Mouse (Mus musculus) midbrain, postnatal 0 days (tissue): ENCODE results near the gene Cd96. TPM values are rescaled to one million over a fixed set of nuclear protein-coding genes. Genes with fewer than 3 reads are reported as not detected.
A peak's percentile ranks its signal among the peaks of the same experiment; 100 is the strongest.

Experiments used
- ATAC-seq: fragments of 200-750 bp; cut with Nextera tagmentation; 2 replicates; pipeline ENCODE4 v1.8.0; 2017; ENCODE audit warnings: moderate number of reproducible peaks, mild to moderate bottlenecking, moderate TSS enrichment, moderate library complexity; ENCODE audit not compliant: low FRiP score
- DNase-seq: peaks from one replicate; pipeline ENCODE4 v3.0.0-alpha.2; 2015; ENCODE audit warnings: low spot score
- H3K27ac ChIP-seq: fragments of 300-500 bp; sonication (generic); 2 replicates; pipeline ENCODE4 v1.5.1; 2014; ENCODE audit warnings: low read depth, mild to moderate bottlenecking, low read length, mixed read lengths
- H3K27me3 ChIP-seq: fragments of 300-500 bp; sonication (generic); 2 replicates; pipeline ENCODE4 v1.6.1; 2014; ENCODE audit warnings: low read length, control low read depth, mixed read lengths; ENCODE audit not compliant: insufficient read depth
- H3K36me3 ChIP-seq: fragments of 300-500 bp; sonication (generic); 2 replicates; pipeline ENCODE4 v1.6.1; 2014; ENCODE audit warnings: low read length, control low read depth, mixed read lengths; ENCODE audit not compliant: insufficient read depth
- H3K4me1 ChIP-seq: fragments of 300-500 bp; sonication (generic); 2 replicates; pipeline ENCODE4 v1.6.1; 2014; ENCODE audit warnings: mild to moderate bottlenecking, control low read depth, antibody characterized with exemption, low read length, mixed read lengths; ENCODE audit not compliant: insufficient read depth
- H3K4me2 ChIP-seq: fragments of 300-500 bp; sonication (generic); 2 replicates; pipeline ENCODE4 v1.6.1; 2014; ENCODE audit warnings: low read depth, mild to moderate bottlenecking, low read length, mixed read lengths; ENCODE audit not compliant: poor library complexity, severe bottlenecking
- H3K4me3 ChIP-seq: fragments of 300-500 bp; sonication (generic); 2 replicates; pipeline ENCODE4 v1.5.1; 2014; ENCODE audit warnings: low read depth, mild to moderate bottlenecking, low read length, moderate library complexity
- H3K9ac ChIP-seq: fragments of 300-500 bp; sonication (generic); replicated peaks from 2 replicates; pipeline ENCODE4 v1.6.1; 2014; ENCODE audit warnings: mild to moderate bottlenecking, low read length, moderate library complexity, mixed read lengths; ENCODE audit not compliant: poor library complexity, severe bottlenecking
- H3K9me3 ChIP-seq: fragments of 300-500 bp; sonication (generic); 2 replicates; pipeline ENCODE4 v1.6.1; 2016; ENCODE audit warnings: low read length, control low read depth
- CTCF ChIP-seq: IDR thresholded peaks from 2 replicates; pipeline ENCODE4 v1.5.1; 2016; ENCODE audit warnings: antibody characterized with exemption, mild to moderate bottlenecking
- WGBS: fragments of 180-500 bp; shearing (Covaris S2); extraction: QIAGEN DNeasy Blood & Tissue Kit; methylation state at CpG from one replicate; pipeline ENCODE4 v1.1.7; 2014; 5-methylcytosine and 5-hydroxymethylcytosine counted together
- polyA plus RNA-seq: library from polyadenylated mRNA; unstranded; fragments of >200 nt; fragmentation: Nextera tagmentation; extraction: Ambion mirVana; gene quantifications from 2 replicates; pipeline ENCODE4 v1.2.1, GENCODE M21; 2015
- total RNA-seq: library from RNA; depleted of rRNA; stranded (reverse); fragments of >200 nt; gene quantifications from 2 replicates; pipeline ENCODE4 v1.2.3, GENCODE M21; 2014; rRNA removed

The Cd96 gene
- total and polyA plus RNA-seq, 2 experiments from 2014 or later, result 0.11 TPM; not detected in 1

DNA sequence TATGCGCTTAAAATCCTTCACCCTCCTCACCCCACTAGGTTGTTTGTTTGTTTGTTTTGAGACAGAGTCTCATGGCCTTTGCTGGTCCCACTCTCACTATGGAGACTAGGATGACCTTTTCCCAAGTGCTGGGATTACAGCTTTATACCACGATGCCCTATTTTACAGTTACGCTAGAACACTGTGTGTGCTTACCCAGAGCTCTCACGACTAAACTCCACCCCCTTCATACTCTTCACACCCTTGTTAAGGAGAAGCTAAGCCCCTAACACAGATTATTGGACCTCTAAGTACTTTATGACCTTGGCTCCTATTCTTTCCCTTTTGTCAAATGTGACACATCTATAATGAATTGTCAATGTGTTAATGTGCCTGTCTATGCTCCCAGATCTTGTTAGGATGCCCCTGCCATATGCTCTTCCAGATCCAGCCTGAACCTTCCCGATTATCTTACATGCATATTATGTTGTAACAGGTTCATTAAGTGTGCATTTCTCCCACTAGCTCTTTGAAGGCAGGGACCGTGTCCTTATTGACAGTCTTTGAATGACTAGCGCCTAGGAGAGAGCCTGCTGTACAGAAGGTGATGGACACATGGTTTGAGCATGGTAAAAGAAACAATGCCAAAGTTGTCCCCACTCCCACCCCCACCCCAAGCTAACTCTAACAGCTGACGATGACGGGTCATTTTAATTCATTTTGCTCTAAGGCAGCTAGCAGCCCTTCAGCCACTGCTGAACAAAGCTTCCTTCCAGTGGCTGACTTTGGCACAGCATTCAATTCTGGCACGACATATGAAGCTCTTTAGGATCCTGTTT, 120.5 kb downstream of the Cd96 start:
- peak; percentile 23; the same call in 1 of the 2 replicates for TF ChIP-seq CTCF
- H3K4me1 ChIP-seq, result 0 out of 2 replicates have a peak, but pooled peaks cover 3% of the 10 kb centered on the region
- H3K36me3 ChIP-seq, result no peaks in the 10 kb centered on the region
- no peak overlapping the region for H3K4me3 ChIP-seq
- no peak overlapping the region for H3K27ac ChIP-seq
- no peak overlapping the region for H3K4me2 ChIP-seq
- WGBS, result 37% methylated on average over 10 of the region's 10 CpGs
- ATAC-seq (0 out of 2 replicates have a peak, but pooled peaks have one; percentile 26), DNase-seq (peak; percentile 72)
- no peaks in the 10 kb centered on the region for H3K9me3 ChIP-seq
- no peak overlapping the region for H3K9ac ChIP-seq
- no peaks in the 10 kb centered on the region for H3K27me3 ChIP-seq

DNA sequence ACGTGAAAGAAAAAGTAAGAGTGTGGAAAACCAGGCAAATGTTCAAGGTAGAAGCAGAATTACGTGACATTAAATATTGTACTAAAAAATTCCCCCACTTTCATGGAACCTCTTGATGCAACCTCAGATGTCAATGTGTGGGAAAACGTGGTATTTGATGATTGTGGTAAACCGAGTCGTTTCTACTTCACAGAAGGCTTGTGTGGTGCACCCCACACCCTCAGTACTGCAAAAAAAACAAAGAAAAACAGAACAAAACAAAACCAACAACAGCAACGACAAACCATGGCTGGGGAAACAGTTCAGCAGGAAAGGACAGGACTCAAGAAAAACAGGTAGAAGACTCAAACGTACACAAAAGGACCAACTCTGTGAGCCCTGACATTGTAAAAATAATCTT, 121.8 kb downstream of the Cd96 start:
- no peaks in the 10 kb centered on the region for H3K27me3 ChIP-seq
- 0 out of 2 replicates have a peak, but pooled peaks cover 3% of the 10 kb centered on the region for H3K4me1 ChIP-seq
- H3K9ac ChIP-seq, result no peak overlapping the region
- ATAC-seq (no peak), DNase-seq (no peak)
- H3K9me3 ChIP-seq, result no peaks in the 10 kb centered on the region
- H3K27ac ChIP-seq, result no peak overlapping the region
- no peaks in the 10 kb centered on the region for H3K36me3 ChIP-seq
- no peak overlapping the region for H3K4me2 ChIP-seq
- 81% methylated on average over 7 of the region's 7 CpGs for WGBS
- H3K4me3 ChIP-seq, result no peak overlapping the region
- TF ChIP-seq CTCF, result no peak

DNA sequence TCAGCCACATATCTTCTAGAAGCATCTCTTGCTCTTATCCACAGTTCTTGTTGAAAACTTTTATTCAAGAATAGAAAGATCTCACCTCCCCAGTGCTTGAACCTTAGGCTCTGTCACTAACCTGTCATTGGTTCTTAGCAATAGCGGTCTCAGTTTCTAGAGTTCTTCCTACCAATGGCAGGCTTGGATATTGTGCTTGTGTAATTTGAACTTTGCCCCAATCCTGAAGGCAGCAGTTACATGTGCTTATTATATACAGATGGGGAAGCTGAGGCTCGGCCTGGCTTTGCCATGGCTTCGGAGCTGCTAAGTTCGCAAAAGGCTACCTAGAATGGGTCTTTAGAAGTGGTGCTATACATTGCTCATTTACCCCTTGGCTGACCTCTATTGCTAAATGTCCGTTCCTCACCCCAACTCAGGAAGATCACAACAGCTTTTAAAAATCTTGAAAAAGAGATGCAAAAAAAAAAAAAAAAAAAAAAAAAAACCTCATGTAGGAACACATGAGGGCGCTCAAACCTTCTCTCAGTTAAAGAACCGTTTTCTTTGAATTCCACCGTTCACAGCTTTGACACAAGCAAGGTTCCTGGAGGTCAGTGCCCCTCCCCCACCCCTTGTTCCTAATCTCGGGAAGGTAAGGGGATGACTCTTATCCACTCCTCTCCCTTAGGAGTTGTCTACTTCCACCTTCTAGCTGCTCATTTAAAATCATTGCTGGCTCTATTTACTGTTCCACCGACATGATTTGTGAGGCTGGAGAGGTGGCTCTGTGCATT, 129.0 kb downstream of the Cd96 start:
- Histone ChIP-seq H3K27me3 (no peaks in the 10 kb centered on the region), H3K9ac (no peak overlapping the region), H3K4me3 (no peak overlapping the region), H3K9me3 (no peaks in the 10 kb centered on the region), H3K4me2 (no peak overlapping the region), H3K36me3 (no peaks in the 10 kb centered on the region), H3K27ac (no peak overlapping the region), H3K4me1 (no peaks in the 10 kb centered on the region)
- ATAC-seq, result no peak
- DNase-seq, result peak; percentile 69
- TF ChIP-seq CTCF, result peak; percentile 55
- WGBS, result 49% methylated on average over 10 of the region's 10 CpGs

DNA sequence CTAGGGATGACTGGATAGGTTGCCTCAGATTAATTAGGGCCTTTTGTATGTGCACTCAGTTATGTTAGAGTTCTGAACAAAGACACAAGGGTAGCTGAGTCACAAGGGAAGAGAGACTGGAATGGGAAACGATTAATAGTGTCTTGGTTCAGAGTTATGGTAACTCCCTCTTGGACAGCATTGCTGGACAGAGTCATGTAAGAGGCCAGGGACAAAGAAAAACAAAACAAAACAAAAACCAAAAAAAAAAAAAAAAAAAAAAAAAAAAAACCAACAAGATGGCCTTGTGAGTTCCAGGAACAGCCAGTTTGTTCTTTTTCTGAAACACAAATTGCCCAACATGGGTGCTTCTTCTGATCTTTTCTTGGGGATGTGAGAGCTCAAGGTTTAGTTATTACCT, 133.8 kb downstream of the Cd96 start:
- no peak for TF ChIP-seq CTCF
- H3K4me2 ChIP-seq, result no peak overlapping the region
- 70% methylated on average over 1 of the region's 1 CpGs for WGBS
- no peaks in the 10 kb centered on the region for H3K4me1 ChIP-seq
- no peaks in the 10 kb centered on the region for H3K36me3 ChIP-seq
- ATAC-seq (no peak), DNase-seq (no peak)
- H3K9ac ChIP-seq, result no peak overlapping the region
- no peak overlapping the region for H3K27ac ChIP-seq
- no peak overlapping the region for H3K4me3 ChIP-seq
- H3K27me3 ChIP-seq, result no peaks in the 10 kb centered on the region
- H3K9me3 ChIP-seq, result no peaks in the 10 kb centered on the region

Other genes with a start within 250 kb of the Cd96 start
- 4.5 and 9.4 TPM in 2 replicates for gene Phldb2, start 166.7 kb downstream of the Cd96 start, total RNA-seq
- 4.2 and 4.8 TPM in 2 replicates for gene Phldb2, start 166.7 kb downstream of the Cd96 start, polyA plus RNA-seq
- gene Plcxd2, start 110.0 kb downstream of the Cd96 start, total RNA-seq, result 40.5 and 41.5 TPM in 2 replicates
- 12.9 and 13.3 TPM in 2 replicates for gene Plcxd2, start 110.0 kb downstream of the Cd96 start, polyA plus RNA-seq
- gene Gm4737, start 34.8 kb upstream of the Cd96 start, total RNA-seq, result 4.7 and 4.8 TPM in 2 replicates
- 0.52 and 2.8 TPM in 2 replicates for gene Gm4737, start 34.8 kb upstream of the Cd96 start, polyA plus RNA-seq